Mouse (Mus musculus): ENCODE measurements around the gene Vmn2r63. TPM values are rescaled to one million over a fixed set of nuclear protein-coding genes. Genes with fewer than 3 reads are reported as not detected.
"Not testable (repeated sequence)": the region's sequence is repeated elsewhere in the genome, so short reads cannot be mapped to it uniquely, and the experiment has no call there.

Vmn2r63 gene
- polyA plus RNA-seq (2012; ENCODE audit: insufficient read depth, insufficient read length, low replicate concordance, missing spikeins): not detected in 2 replicates

- H3K27ac ChIP-seq (ENCODE audit: insufficient read depth, low read depth, low read length); H3K4me1 ChIP-seq (ENCODE audit: control insufficient read depth, insufficient read depth, low read length); H3K4me3 ChIP-seq (ENCODE audit: insufficient read depth, low read depth, low read length): not testable (repeated sequence)
Measured at GRCm38 (mm10) chr7:42933722-42934121, at the start of gene Vmn2r63. TSS of gene Vmn2r63 (minus strand) at chr7:42933822.

DNA sequence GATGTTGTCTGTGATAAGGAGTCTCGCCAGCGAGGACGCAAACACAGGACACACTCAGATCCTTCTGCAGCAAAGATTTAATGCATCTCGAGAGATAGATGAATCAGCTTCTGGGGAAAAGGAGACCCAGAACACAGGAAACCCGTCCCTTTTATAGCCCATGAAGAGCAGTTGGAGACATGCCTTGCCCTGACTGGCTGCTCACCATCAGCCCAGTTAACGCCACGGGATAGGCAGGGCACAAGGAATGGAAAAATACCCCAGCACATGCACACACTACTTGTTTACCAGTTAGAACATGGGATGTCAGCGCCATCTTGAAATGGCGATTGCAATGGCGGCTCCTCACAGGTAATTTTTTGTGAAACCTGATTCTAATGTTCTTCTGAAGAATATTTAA lies 47.1 kb upstream of the Vmn2r63 start:
- no peak overlapping the region for H3K27ac ChIP-seq (ENCODE audit: insufficient read depth, low read depth, low read length)
- 94% methylated on average over 10 of the region's 10 CpGs for WGBS

GRCm38 (mm10) chr7:42980098-42980497 lies 46.5 kb upstream of the Vmn2r63 start:
- no peak overlapping the region for H3K27ac ChIP-seq (ENCODE audit: insufficient read depth, low read depth, low read length)
- WGBS: 83% methylated on average over 11 of the region's 11 CpGs
- TF ChIP-seq POLR2A (IDR thresholded peaks at IDR 0.05; ENCODE audit: insufficient read depth, low read depth, low read length): no peak
- no peak for TF ChIP-seq CTCF (IDR thresholded peaks at IDR 0.05; ENCODE audit: insufficient read depth, low read depth, low read length)
- no peaks in the 10 kb centered on the region for H3K4me1 ChIP-seq (ENCODE audit: control insufficient read depth, insufficient read depth, low read length)
- H3K4me3 ChIP-seq (ENCODE audit: insufficient read depth, low read depth, low read length): no peak overlapping the region

More for the DNA sequence above, 47.1 kb upstream of the Vmn2r63 start:
- TF ChIP-seq POLR2A (IDR thresholded peaks at IDR 0.05; ENCODE audit: insufficient read depth, low read depth, low read length) (no peak), CTCF (IDR thresholded peaks at IDR 0.05; ENCODE audit: insufficient read depth, low read depth, low read length) (no peak)
- Histone ChIP-seq H3K4me1 (ENCODE audit: control insufficient read depth, insufficient read depth, low read length) (no peaks in the 10 kb centered on the region), H3K4me3 (ENCODE audit: insufficient read depth, low read depth, low read length) (no peak overlapping the region)

- Histone ChIP-seq H3K27ac (ENCODE audit: insufficient read depth, low read depth, low read length) (no peak overlapping the region), H3K4me3 (ENCODE audit: insufficient read depth, low read depth, low read length) (no peak overlapping the region), H3K4me1 (ENCODE audit: control insufficient read depth, insufficient read depth, low read length) (no peaks in the 10 kb centered on the region)
- WGBS: 65% methylated on average over 9 of the region's 9 CpGs
- no peak for TF ChIP-seq POLR2A (IDR thresholded peaks at IDR 0.05; ENCODE audit: insufficient read depth, low read depth, low read length)
- no peak for TF ChIP-seq CTCF (IDR thresholded peaks at IDR 0.05; ENCODE audit: insufficient read depth, low read depth, low read length)
Measured at GRCm38 (mm10) chr7:42965246-42965645, 31.6 kb upstream of the Vmn2r63 start.

DNA sequence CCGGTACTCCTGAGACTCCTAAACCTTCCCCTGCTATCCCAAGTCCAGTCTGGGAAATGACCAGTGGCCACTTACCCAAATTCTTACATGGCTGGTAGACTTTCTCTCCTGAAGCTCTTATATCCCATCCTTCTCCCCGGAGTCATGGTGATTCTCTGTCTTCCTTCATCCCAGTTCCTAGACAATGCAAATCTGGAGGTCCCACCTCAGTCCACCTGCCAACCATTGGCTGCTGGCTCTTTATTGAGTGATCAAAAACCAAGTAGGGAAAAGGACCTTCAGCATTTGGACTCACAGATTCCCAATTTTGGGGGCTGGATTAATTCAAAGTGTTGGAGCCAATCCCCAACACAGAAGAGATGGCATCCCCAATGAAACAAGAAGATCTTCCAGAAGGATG lies 35.6 kb downstream of the Vmn2r63 start:
- not testable (repeated sequence) for H3K4me1 ChIP-seq (ENCODE audit: control insufficient read depth, insufficient read depth, low read length); H3K27ac ChIP-seq (ENCODE audit: insufficient read depth, low read depth, low read length); H3K4me3 ChIP-seq (ENCODE audit: insufficient read depth, low read depth, low read length)
- 88% methylated on average over 2 of the region's 2 CpGs for WGBS

DNA sequence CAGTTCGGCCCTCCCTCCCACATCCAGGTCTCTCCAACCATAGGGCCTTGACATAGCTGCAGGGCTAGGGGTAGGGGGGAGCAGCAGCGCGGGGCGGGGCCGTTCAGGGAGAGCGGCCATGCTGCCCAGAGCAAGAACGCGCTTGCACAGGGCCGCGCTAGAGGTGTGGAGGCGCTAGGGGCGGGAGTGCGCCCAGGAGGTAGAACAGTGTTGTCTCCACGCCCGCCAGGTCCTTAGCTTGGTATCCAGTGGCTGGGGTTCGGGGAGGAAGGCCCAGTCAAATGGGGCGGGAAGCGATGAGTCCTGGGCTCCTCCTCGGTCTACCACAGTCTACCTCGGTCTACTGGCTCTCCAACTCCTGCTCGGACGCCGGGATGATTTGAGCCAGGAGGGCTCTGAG lies 55.5 kb downstream of the Vmn2r63 start:
- no peak overlapping the region for H3K4me3 ChIP-seq (ENCODE audit: insufficient read depth, low read depth, low read length)
- WGBS: 47% methylated on average over 23 of the region's 23 CpGs
- no peak for TF ChIP-seq POLR2A (IDR thresholded peaks at IDR 0.05; ENCODE audit: insufficient read depth, low read depth, low read length)
- no peak for TF ChIP-seq CTCF (IDR thresholded peaks at IDR 0.05; ENCODE audit: insufficient read depth, low read depth, low read length)
- no peak overlapping the region for H3K27ac ChIP-seq (ENCODE audit: insufficient read depth, low read depth, low read length)
- no peaks in the 10 kb centered on the region for H3K4me1 ChIP-seq (ENCODE audit: control insufficient read depth, insufficient read depth, low read length)

DNA sequence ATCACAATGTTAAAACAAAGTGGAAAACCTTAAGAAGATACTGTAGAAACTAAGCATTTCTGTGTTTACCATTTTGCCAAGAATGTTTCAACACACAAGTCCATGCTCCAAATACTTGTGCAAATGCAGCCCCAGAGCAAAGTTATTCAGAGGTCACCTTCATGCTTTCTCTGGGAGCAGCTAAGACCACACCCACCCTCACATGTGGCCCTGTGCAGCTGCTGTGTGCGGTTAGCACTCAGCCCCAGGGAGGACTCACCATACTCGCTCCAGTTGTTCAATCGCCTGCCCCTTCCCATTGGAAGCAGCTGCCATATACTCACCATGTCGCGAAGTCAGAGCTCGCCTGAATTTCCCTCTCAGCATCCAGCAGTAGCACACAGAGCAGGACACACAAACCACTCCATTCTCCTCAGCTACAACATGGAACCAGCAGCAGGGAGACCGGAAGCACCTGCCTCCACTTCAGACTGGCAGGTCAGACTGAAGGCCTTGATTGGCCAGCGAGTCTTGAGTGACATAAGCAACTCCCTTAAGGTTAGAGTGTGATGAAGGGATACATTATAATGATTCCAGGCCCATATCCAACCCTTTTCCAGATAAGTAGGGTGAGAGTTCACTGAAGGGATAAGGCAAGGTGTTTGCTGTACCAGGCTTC lies 66.7 kb downstream of the Vmn2r63 start, which contains the start of gene Gm2381:
Gm2381 (minus strand) TSS at position 434 of the 658 bp plus-strand sequence.
- WGBS: 82% methylated on average over 8 of the region's 8 CpGs
- not testable (repeated sequence) for H3K4me1 ChIP-seq (ENCODE audit: control insufficient read depth, insufficient read depth, low read length); H3K4me3 ChIP-seq (ENCODE audit: insufficient read depth, low read depth, low read length); H3K27ac ChIP-seq (ENCODE audit: insufficient read depth, low read depth, low read length)

Other genes with a start within 250 kb of the Vmn2r63 start
- gene Zfp975, start 241.1 kb downstream of the Vmn2r63 start, polyA plus RNA-seq (2012; ENCODE audit: insufficient read depth, insufficient read length, low replicate concordance, missing spikeins): not detected in 2 replicates
- not detected in 2 replicates for gene Gm17067, start 206.8 kb downstream of the Vmn2r63 start, polyA plus RNA-seq (2012; ENCODE audit: insufficient read depth, insufficient read length, low replicate concordance, missing spikeins)
- not detected in 2 replicates for gene Vmn2r62, start 140.3 kb downstream of the Vmn2r63 start, polyA plus RNA-seq (2012; ENCODE audit: insufficient read depth, insufficient read length, low replicate concordance, missing spikeins)
- gene Gm2381, start 66.6 kb downstream of the Vmn2r63 start, polyA plus RNA-seq (2012; ENCODE audit: insufficient read depth, insufficient read length, low replicate concordance, missing spikeins): not detected in 2 replicates
- not detected in 2 replicates for gene Gm9268, start 84.9 kb upstream of the Vmn2r63 start, polyA plus RNA-seq (2012; ENCODE audit: insufficient read depth, insufficient read length, low replicate concordance, missing spikeins)
- gene Zfp936, start 180.4 kb upstream of the Vmn2r63 start, polyA plus RNA-seq (2012; ENCODE audit: insufficient read depth, insufficient read length, low replicate concordance, missing spikeins): not detected in 2 replicates